Mouse (Mus musculus) embryonic fibroblast, embryonic 13.5 days (primary cell): ENCODE measurements around the gene Olfr12.

ENCODE experiments used
- CTCF ChIP-seq: IDR thresholded peaks from 2 replicates; pipeline ENCODE4 v1.5.1; 2011; ENCODE audit warnings: mild to moderate bottlenecking, control low read depth, low read length, moderate library complexity, borderline replicate concordance; ENCODE audit not compliant: insufficient read depth
- POLR2A ChIP-seq: IDR thresholded peaks from 2 replicates; pipeline ENCODE4 v1.6.1; 2011; ENCODE audit warnings: low read depth, mild to moderate bottlenecking, control low read depth, low read length, moderate library complexity

GRCm38 (mm10) chr1:92657025-92657820, 39.6 kb downstream of the Olfr12 start:
- TF ChIP-seq POLR2A = no peak
- TF ChIP-seq CTCF = no peak
